Mouse (Mus musculus): Measurements from ENCODE around the gene Zfp292. TPM values are rescaled to one million over a fixed set of nuclear protein-coding genes. Genes with fewer than 3 reads are reported as not detected.
A peak's percentile ranks its signal among the peaks of the same experiment; 100 is the strongest.

The Zfp292 gene
- polyA plus RNA-seq, 1 experiment = 2.6 TPM

GRCm38 (mm10) chr4:34823901-34824300, 58.9 kb downstream of the Zfp292 start:
- H3K4me1 ChIP-seq (ENCODE audit: control insufficient read depth, insufficient read depth, low read length) = no peaks in the 10 kb centered on the region; the same call in 1 of the 2 replicates
- 83% methylated on average over 1 of the region's 1 CpGs for WGBS
- no peak for DNase-seq
- no peak overlapping the region for H3K4me3 ChIP-seq (replicated peaks; ENCODE audit: extremely low read depth, low read depth, low read length)
- TF ChIP-seq CTCF (IDR thresholded peaks at IDR 0.05; ENCODE audit: insufficient read depth, low read length) (no peak), POLR2A (IDR thresholded peaks at IDR 0.05; ENCODE audit: borderline replicate concordance, extremely low read depth, low read depth, low read length) (no peak)

- Histone ChIP-seq H3K4me1 (ENCODE audit: control insufficient read depth, insufficient read depth, low read length) (peaks cover 4% of the 10 kb centered on the region), H3K4me3 (replicated peaks; ENCODE audit: extremely low read depth, low read depth, low read length) (no peak overlapping the region)
- WGBS = 89% methylated on average over 4 of the region's 4 CpGs
- no peak for DNase-seq
- TF ChIP-seq POLR2A (IDR thresholded peaks at IDR 0.05; ENCODE audit: borderline replicate concordance, extremely low read depth, low read depth, low read length) (no peak), CTCF (IDR thresholded peaks at IDR 0.05; ENCODE audit: insufficient read depth, low read length) (no peak)
Observed at GRCm38 (mm10) chr4:34819904-34820303, 62.9 kb downstream of the Zfp292 start.

- no peaks in the 10 kb centered on the region; the same call in 1 of the 2 replicates for H3K4me1 ChIP-seq (ENCODE audit: control insufficient read depth, insufficient read depth, low read length)
- DNase-seq = no peak
- no peak overlapping the region for H3K4me3 ChIP-seq (replicated peaks; ENCODE audit: extremely low read depth, low read depth, low read length)
- TF ChIP-seq CTCF (IDR thresholded peaks at IDR 0.05; ENCODE audit: insufficient read depth, low read length) (no peak), POLR2A (IDR thresholded peaks at IDR 0.05; ENCODE audit: borderline replicate concordance, extremely low read depth, low read depth, low read length) (no peak)
- WGBS = 88% methylated on average over 14 of the region's 14 CpGs
Observed at GRCm38 (mm10) chr4:34801166-34802034, 81.4 kb downstream of the Zfp292 start.

- no peak overlapping the region for H3K4me3 ChIP-seq (replicated peaks; ENCODE audit: extremely low read depth, low read depth, low read length)
- H3K4me1 ChIP-seq (ENCODE audit: control insufficient read depth, insufficient read depth, low read length) = no peaks in the 10 kb centered on the region
- DNase-seq = no peak
- TF ChIP-seq POLR2A (IDR thresholded peaks at IDR 0.05; ENCODE audit: borderline replicate concordance, extremely low read depth, low read depth, low read length) (no peak), CTCF (IDR thresholded peaks at IDR 0.05; ENCODE audit: insufficient read depth, low read length) (no peak)
- WGBS = 82% methylated on average over 2 of the region's 2 CpGs
Observed at GRCm38 (mm10) chr4:34798005-34798404, 84.8 kb downstream of the Zfp292 start.

GRCm38 (mm10) chr4:34797294-34797983, 85.3 kb downstream of the Zfp292 start:
- TF ChIP-seq POLR2A (IDR thresholded peaks at IDR 0.05; ENCODE audit: borderline replicate concordance, extremely low read depth, low read depth, low read length) (no peak), CTCF (IDR thresholded peaks at IDR 0.05; ENCODE audit: insufficient read depth, low read length) (no peak)
- DNase-seq = no peak
- H3K4me3 ChIP-seq (replicated peaks; ENCODE audit: extremely low read depth, low read depth, low read length) = no peak overlapping the region
- no peaks in the 10 kb centered on the region for H3K4me1 ChIP-seq (ENCODE audit: control insufficient read depth, insufficient read depth, low read length)
- 58% methylated on average over 8 of the region's 8 CpGs for WGBS

- 86% methylated on average over 5 of the region's 5 CpGs for WGBS
- H3K4me3 ChIP-seq (replicated peaks; ENCODE audit: extremely low read depth, low read depth, low read length) = no peak overlapping the region
- TF ChIP-seq CTCF (IDR thresholded peaks at IDR 0.05; ENCODE audit: insufficient read depth, low read length) = no peak
Observed at GRCm38 (mm10) chr4:34796294-34796693, 86.5 kb downstream of the Zfp292 start.

GRCm38 (mm10) chr4:34786476-34786875, 96.3 kb downstream of the Zfp292 start:
- DNase-seq = no peak
- WGBS = 73% methylated on average over 3 of the region's 3 CpGs
- no peak for TF ChIP-seq POLR2A (IDR thresholded peaks at IDR 0.05; ENCODE audit: borderline replicate concordance, extremely low read depth, low read depth, low read length)
- no peak for TF ChIP-seq CTCF (IDR thresholded peaks at IDR 0.05; ENCODE audit: insufficient read depth, low read length)
- H3K4me1 ChIP-seq (ENCODE audit: control insufficient read depth, insufficient read depth, low read length) = no peaks in the 10 kb centered on the region
- H3K4me3 ChIP-seq (replicated peaks; ENCODE audit: extremely low read depth, low read depth, low read length) = no peak overlapping the region

More at GRCm38 (mm10) chr4:34796294-34796693, 86.5 kb downstream of the Zfp292 start:
- DNase-seq = no peak
- H3K4me1 ChIP-seq (ENCODE audit: control insufficient read depth, insufficient read depth, low read length) = no peaks in the 10 kb centered on the region

- 64% methylated on average over 2 of the region's 2 CpGs for WGBS
- DNase-seq = no peak
- H3K4me3 ChIP-seq (replicated peaks; ENCODE audit: extremely low read depth, low read depth, low read length) = no peak overlapping the region
- H3K4me1 ChIP-seq (ENCODE audit: control insufficient read depth, insufficient read depth, low read length) = no peaks in the 10 kb centered on the region
- TF ChIP-seq POLR2A (IDR thresholded peaks at IDR 0.05; ENCODE audit: borderline replicate concordance, extremely low read depth, low read depth, low read length) (no peak), CTCF (IDR thresholded peaks at IDR 0.05; ENCODE audit: insufficient read depth, low read length) (no peak)
Observed at GRCm38 (mm10) chr4:34785646-34786045, 97.1 kb downstream of the Zfp292 start.

GRCm38 (mm10) chr4:34784865-34785264, 97.9 kb downstream of the Zfp292 start:
- no peaks in the 10 kb centered on the region for H3K4me1 ChIP-seq (ENCODE audit: control insufficient read depth, insufficient read depth, low read length)
- TF ChIP-seq POLR2A (IDR thresholded peaks at IDR 0.05; ENCODE audit: borderline replicate concordance, extremely low read depth, low read depth, low read length) (no peak), CTCF (IDR thresholded peaks at IDR 0.05; ENCODE audit: insufficient read depth, low read length) (peak; percentile 51)
- H3K4me3 ChIP-seq (replicated peaks; ENCODE audit: extremely low read depth, low read depth, low read length) = no peak overlapping the region
- DNase-seq = no peak
- WGBS = 52% methylated on average over 5 of the region's 5 CpGs

All from lung, adult 2 months (tissue).